ENCODE assay signal across 12 mouse cellular contexts in genomic region chr19:36560160-36560559, GRCm38 (mm10). TPM values are rescaled to one million over a fixed set of nuclear protein-coding genes. Genes with fewer than 3 reads are reported as not detected.
DNase-seq lines count a peak whose midpoint lies in the region; ATAC-seq and TF ChIP-seq lines count a peak whose summit lies in the region.
"Had no signal": no experiment of that assay in that cellular context is flagged by ENCODE, and none has a peak within 500 bp of the region (broad histone marks: within the 10 kb centered on the region; RNA-seq: fewer than 3 reads in every experiment).

No protein-coding gene starts in this region.

- 0 out of 2 replicates have a peak, but pooled peaks have one; percentile 52 for ATAC-seq in common myeloid progenitor, adult 5-6 weeks (replicated peaks; ENCODE audit: low read depth, poor library complexity, severe bottlenecking)
- no peak for ATAC-seq in forebrain, embryonic 12.5 days (ENCODE audit: low FRiP score)
- ATAC-seq: activated CD4-positive, CD25-positive, alpha-beta regulatory T cell, adult 4 months had no signal

- H3K4me3 ChIP-seq in cerebellum, adult 2 months (replicated peaks; ENCODE audit: insufficient read depth, low read depth, low read length), result no peak overlapping the region
- H3K4me3 ChIP-seq in kidney, adult 2 months (ENCODE audit: insufficient read depth, low read depth, low read length), result no peak overlapping the region
- no peak overlapping the region for H3K4me3 ChIP-seq in forebrain, embryonic 12.5 days (replicated peaks)
- H3K4me3 ChIP-seq in limb, embryonic 10.5 days, result no peak overlapping the region
- H3K4me3 ChIP-seq: hindbrain, embryonic 15.5 days; limb, embryonic 12.5 days had no signal

- peak; percentile 10; the same call in 1 of the 2 replicates for TF ChIP-seq CTCF in cerebellum, adult 2 months (IDR thresholded peaks at IDR 0.05; ENCODE audit: borderline replicate concordance, insufficient read depth, low read depth, low read length)
- TF ChIP-seq CTCF in kidney, adult 2 months (conservative IDR thresholded peaks at IDR 0.05; ENCODE audit: insufficient read depth, insufficient read length, low read depth, low read length), result no peak

- no peak for DNase-seq in cerebellum, adult 2 months
- DNase-seq in cerebellum, adult 11 months, result no peak
- DNase-seq in kidney, postnatal 4 days, result peak; percentile 15 to 23
- no peak for DNase-seq in kidney, adult 2 months
- DNase-seq in 416B (ENCODE audit: low read depth), result peak; percentile 21
- no peak for DNase-seq in limb, embryonic 10.5 days (ENCODE audit: low spot score)
- DNase-seq: heart, adult 11 months had no signal

- WGBS in cerebellum, adult 2 months, result 43% methylated on average over 2 of the region's 2 CpGs
- WGBS in kidney, adult 2 months, result 38% methylated on average over 2 of the region's 2 CpGs
- WGBS in forebrain, embryonic 12.5 days, result 27% methylated on average over 2 of the region's 2 CpGs
- 22% methylated on average over 2 of the region's 2 CpGs for WGBS in limb, embryonic 10.5 days

- no peak overlapping the region for H3K9ac ChIP-seq in forebrain, embryonic 12.5 days
- H3K9ac ChIP-seq: hindbrain, embryonic 15.5 days; limb, embryonic 12.5 days had no signal

- H3K4me2 ChIP-seq in forebrain, embryonic 12.5 days, result no peak overlapping the region
- H3K4me2 ChIP-seq: hindbrain, embryonic 15.5 days; limb, embryonic 12.5 days had no signal

- no peaks in the 10 kb centered on the region for H3K4me1 ChIP-seq in cerebellum, adult 2 months (ENCODE audit: control insufficient read depth, insufficient read depth, low read length)
- H3K4me1 ChIP-seq in kidney, adult 2 months (ENCODE audit: control insufficient read depth, insufficient read depth, low read length), result no peaks in the 10 kb centered on the region
- peaks cover 8% of the 10 kb centered on the region for H3K4me1 ChIP-seq in forebrain, embryonic 12.5 days
- peaks cover 2% of the 10 kb centered on the region for H3K4me1 ChIP-seq in limb, embryonic 10.5 days
- H3K4me1 ChIP-seq: limb, embryonic 12.5 days had no signal

- no peaks in the 10 kb centered on the region for H3K27me3 ChIP-seq in cerebellum, adult 2 months (ENCODE audit: control insufficient read depth, insufficient read depth, low read length)
- no peaks in the 10 kb centered on the region for H3K27me3 ChIP-seq in kidney, adult 2 months (replicated peaks; ENCODE audit: control insufficient read depth, insufficient read depth, low read length)
- no peaks in the 10 kb centered on the region for H3K27me3 ChIP-seq in forebrain, embryonic 12.5 days
- H3K27me3 ChIP-seq in limb, embryonic 10.5 days (ENCODE audit: low read depth, poor library complexity, severe bottlenecking), result peaks cover 6% of the 10 kb centered on the region; the same call in 1 of the 2 replicates
- H3K27me3 ChIP-seq: hindbrain, embryonic 15.5 days; limb, embryonic 12.5 days had no signal

- no peak overlapping the region for H3K27ac ChIP-seq in cerebellum, adult 2 months (ENCODE audit: insufficient read depth, low read length)
- no peak overlapping the region for H3K27ac ChIP-seq in kidney, adult 2 months (ENCODE audit: insufficient read depth, low read depth, low read length)
- no peak overlapping the region for H3K27ac ChIP-seq in forebrain, embryonic 12.5 days
- no peak overlapping the region for H3K27ac ChIP-seq in limb, embryonic 10.5 days
- H3K27ac ChIP-seq: hindbrain, embryonic 15.5 days; limb, embryonic 12.5 days had no signal

- no peaks in the 10 kb centered on the region for H3K9me3 ChIP-seq in forebrain, embryonic 12.5 days
- no peaks in the 10 kb centered on the region for H3K9me3 ChIP-seq in limb, embryonic 10.5 days (replicated peaks)
- H3K9me3 ChIP-seq: hindbrain, embryonic 15.5 days; limb, embryonic 12.5 days had no signal

- H3K36me3 ChIP-seq in kidney, adult 2 months (ENCODE audit: control insufficient read depth, insufficient read depth, low read length), result no peaks in the 10 kb centered on the region
- H3K36me3 ChIP-seq in forebrain, embryonic 12.5 days (replicated peaks), result no peaks in the 10 kb centered on the region
- no peaks in the 10 kb centered on the region for H3K36me3 ChIP-seq in limb, embryonic 10.5 days
- H3K36me3 ChIP-seq: hindbrain, embryonic 15.5 days; limb, embryonic 12.5 days had no signal

- no peak for TF ChIP-seq POLR2A in cerebellum, adult 2 months (IDR thresholded peaks at IDR 0.05; ENCODE audit: borderline replicate concordance, insufficient read depth, low read length)
- TF ChIP-seq POLR2A in kidney, adult 2 months (IDR thresholded peaks at IDR 0.05; ENCODE audit: low read depth, low read length), result no peak

RNA-seq across cellular contexts. Expression of gene Hectd2, which starts 5.7 kb away (rescaled TPM):
- 8.6 and 10.1 TPM in 2 replicates for polyA plus RNA-seq in cerebellum, adult 2 months (2012; rRNA removed)
- polyA plus RNA-seq in kidney, adult 2 months (2012; rRNA removed), result 0.34 and 0.41 TPM in 2 replicates
- 1.6 and 3.1 TPM in 2 replicates for total RNA-seq in common myeloid progenitor, adult 5-6 weeks (2017)
- polyA plus RNA-seq in forebrain, embryonic 12.5 days (2016; fragmentation: Nextera tagmentation; extraction: Ambion mirVana), result 11.5 TPM in 2 replicates
- 1.8 TPM in 2 replicates for polyA plus RNA-seq in limb, embryonic 10.5 days (2016; fragmentation: Nextera tagmentation; extraction: Ambion mirVana)

Comparison
In these comparisons a context has a peak if more than half of its experiments do, and no peak if none do; other contexts are left out.
1. DNase-seq: peak in kidney, postnatal 4 days (2 of 2) and 416B (single experiment); none in cerebellum, adult 2 months (0 of 2), cerebellum, adult 11 months (single experiment), kidney, adult 2 months (single experiment) and limb, embryonic 10.5 days (single experiment).